Mouse (Mus musculus) lung, postnatal 0 days (tissue): ENCODE measurements around the gene Dock3. TPM values are rescaled to one million over a fixed set of nuclear protein-coding genes. Genes with fewer than 3 reads are reported as not detected.

ENCODE experiments used
- ATAC-seq: fragments of 200-750 bp; cut with Nextera tagmentation; 2 replicates; pipeline ENCODE4 v1.8.0; 2017; ENCODE audit warnings: moderate library complexity
- DNase-seq: peaks from one replicate; pipeline ENCODE4 v3.0.0-alpha.2; 2016; ENCODE audit warnings: low spot score
- H3K27ac ChIP-seq: fragments of 300-500 bp; sonication (generic); 2 replicates; pipeline ENCODE4 v1.5.1; 2014; ENCODE audit warnings: antibody characterized with exemption, mild to moderate bottlenecking, low read length, mixed read lengths
- H3K27me3 ChIP-seq: fragments of 300-500 bp; sonication (generic); replicated peaks from 2 replicates; pipeline ENCODE4 v1.6.1; 2014; ENCODE audit warnings: low read length, mixed read lengths; ENCODE audit not compliant: insufficient read depth
- H3K36me3 ChIP-seq: fragments of 300-500 bp; sonication (generic); 2 replicates; pipeline ENCODE4 v1.6.1; 2014; ENCODE audit warnings: low read length, mixed read lengths; ENCODE audit not compliant: insufficient read depth
- H3K4me1 ChIP-seq: fragments of 300-500 bp; sonication (generic); 2 replicates; pipeline ENCODE4 v1.6.1; 2014; ENCODE audit warnings: antibody characterized with exemption, low read depth, low read length, mixed read lengths; ENCODE audit not compliant: insufficient read depth
- H3K4me2 ChIP-seq: fragments of 300-500 bp; sonication (generic); replicated peaks from 2 replicates; pipeline ENCODE4 v1.6.1; 2014; ENCODE audit warnings: low read depth, mild to moderate bottlenecking, low read length, moderate library complexity, mixed read lengths
- H3K4me3 ChIP-seq: fragments of 300-500 bp; sonication (generic); 2 replicates; pipeline ENCODE4 v1.5.1; 2014; ENCODE audit warnings: low read depth, low read length
- H3K9ac ChIP-seq: fragments of 300-500 bp; sonication (generic); replicated peaks from 2 replicates; pipeline ENCODE4 v1.6.1; 2014; ENCODE audit warnings: low read depth, mild to moderate bottlenecking
- H3K9me3 ChIP-seq: fragments of 300-500 bp; sonication (generic); 2 replicates; pipeline ENCODE4 v1.6.1; 2016; ENCODE audit warnings: low read length, mixed read lengths
- CTCF ChIP-seq: IDR thresholded peaks from 2 replicates; pipeline ENCODE4 v1.5.1; 2016; ENCODE audit warnings: antibody characterized with exemption, mild to moderate bottlenecking
- EP300 ChIP-seq: IDR thresholded peaks from 2 replicates; pipeline ENCODE4 v1.6.1; 2016; ENCODE audit warnings: antibody characterized with exemption, mild to moderate bottlenecking, control low read depth
- WGBS: fragments of 180-500 bp; shearing (Covaris S2); extraction: QIAGEN DNeasy Blood & Tissue Kit; methylation state at CpG from one replicate; pipeline ENCODE4 v1.1.7; 2014; 5-methylcytosine and 5-hydroxymethylcytosine counted together
- polyA plus RNA-seq: library from polyadenylated mRNA; unstranded; fragments of >200 nt; fragmentation: Nextera tagmentation; extraction: Ambion mirVana; gene quantifications from 2 replicates; pipeline ENCODE4 v1.2.1, GENCODE M21; 2015

The Dock3 gene
- polyA plus RNA-seq, 1 experiment from 2014 or later: 0.08 TPM

- 83% methylated on average over 7 of the region's 7 CpGs for WGBS
- Histone ChIP-seq H3K9ac (no peak overlapping the region), H3K4me3 (no peak overlapping the region), H3K4me1 (no peaks in the 10 kb centered on the region), H3K36me3 (no peaks in the 10 kb centered on the region), H3K27ac (no peak overlapping the region), H3K9me3 (no peaks in the 10 kb centered on the region), H3K4me2 (no peak overlapping the region), H3K27me3 (no peaks in the 10 kb centered on the region)
- no peak for ATAC-seq
- no peak for TF ChIP-seq EP300
- TF ChIP-seq CTCF: no peak
- DNase-seq: no peak
These were observed 330.1 kb downstream of the Dock3 start for GRCm38 (mm10) chr9:106901596-106901995.

- no peaks in the 10 kb centered on the region for H3K27me3 ChIP-seq
- no peak overlapping the region for H3K4me3 ChIP-seq
- WGBS: 61% methylated on average over 1 of the region's 1 CpGs
- ATAC-seq: no peak
- H3K9me3 ChIP-seq: no peaks in the 10 kb centered on the region
- H3K4me1 ChIP-seq: no peaks in the 10 kb centered on the region
- no peak overlapping the region for H3K27ac ChIP-seq
- no peak overlapping the region for H3K9ac ChIP-seq
- TF ChIP-seq EP300 (no peak), CTCF (no peak)
- no peak overlapping the region for H3K4me2 ChIP-seq
- no peak for DNase-seq
- H3K36me3 ChIP-seq: no peaks in the 10 kb centered on the region
These were observed 332.8 kb downstream of the Dock3 start for GRCm38 (mm10) chr9:106898901-106899300.

GRCm38 (mm10) chr9:106893327-106893726 lies 338.4 kb downstream of the Dock3 start:
- H3K4me1 ChIP-seq: peaks cover 5% of the 10 kb centered on the region; the same call in 1 of the 2 replicates
- 63% methylated on average over 3 of the region's 3 CpGs for WGBS
- H3K4me3 ChIP-seq: no peak overlapping the region
- no peak overlapping the region for H3K9ac ChIP-seq
- no peak for ATAC-seq
- H3K27me3 ChIP-seq: no peaks in the 10 kb centered on the region
- TF ChIP-seq EP300 (no peak), CTCF (no peak)
- peaks cover 3% of the 10 kb centered on the region for H3K36me3 ChIP-seq
- H3K4me2 ChIP-seq: no peak overlapping the region
- no peak for DNase-seq
- no peaks in the 10 kb centered on the region for H3K9me3 ChIP-seq
- H3K27ac ChIP-seq: no peak overlapping the region

- no peak for ATAC-seq
- no peak for TF ChIP-seq CTCF
- no peak for TF ChIP-seq EP300
- Histone ChIP-seq H3K36me3 (peaks cover 5% of the 10 kb centered on the region), H3K27ac (peak overlapping the region; percentile 88), H3K4me3 (peak overlapping the region; percentile 74), H3K9ac (peak overlapping the region; percentile 47), H3K4me2 (peak overlapping the region; percentile 68), H3K27me3 (no peaks in the 10 kb centered on the region), H3K9me3 (no peaks in the 10 kb centered on the region), H3K4me1 (peaks cover 5% of the 10 kb centered on the region; the same call in 1 of the 2 replicates)
- no peak for DNase-seq
- 1% methylated on average over 9 of the region's 9 CpGs for WGBS
These were observed 339.2 kb downstream of the Dock3 start for GRCm38 (mm10) chr9:106892552-106892875.

- Histone ChIP-seq H3K9ac (peak within 1 kb of the TSS; percentile 88), H3K4me2 (peak within 1 kb of the TSS; percentile 75), H3K9me3 (no peaks in the 10 kb centered on the region), H3K4me3 (peak within 1 kb of the TSS; percentile 74), H3K27ac (peak within 1 kb of the TSS; percentile 88), H3K36me3 (peaks cover 5% of the 10 kb centered on the region), H3K27me3 (no peaks in the 10 kb centered on the region), H3K4me1 (peaks cover 5% of the 10 kb centered on the region; the same call in 1 of the 2 replicates)
- TF ChIP-seq EP300 (no peak; the same call in 1 of the 2 replicates), CTCF (peak; percentile 48)
- ATAC-seq: peak; percentile 97
- peak; percentile 99 for DNase-seq
- 1% methylated on average over 59 of the region's 59 CpGs for WGBS
These were observed 339.7 kb downstream of the Dock3 start, which contains the start of gene Manf for GRCm38 (mm10) chr9:106891829-106892551. TSS of gene Manf (minus strand) at chr9:106891979.

GRCm38 (mm10) chr9:106891341-106891741 lies 340.4 kb downstream of the Dock3 start:
- H3K36me3 ChIP-seq: peaks cover 5% of the 10 kb centered on the region
- peak overlapping the region; percentile 75 for H3K4me2 ChIP-seq
- WGBS: under 1% methylated on average over 17 of the region's 17 CpGs
- peaks cover 5% of the 10 kb centered on the region; the same call in 1 of the 2 replicates for H3K4me1 ChIP-seq
- no peaks in the 10 kb centered on the region for H3K9me3 ChIP-seq
- peak; percentile 39 for DNase-seq
- peak overlapping the region; percentile 74 for H3K4me3 ChIP-seq
- H3K27me3 ChIP-seq: no peaks in the 10 kb centered on the region
- peak overlapping the region; percentile 88 for H3K9ac ChIP-seq
- TF ChIP-seq CTCF (no peak), EP300 (no peak)
- no peak for ATAC-seq
- peak overlapping the region; percentile 85 for H3K27ac ChIP-seq
